Mouse (Mus musculus) adrenal gland, postnatal 14 days (tissue): Measurements from ENCODE around the gene Gm7168. TPM values are rescaled to one million over a fixed set of nuclear protein-coding genes. Genes with fewer than 3 reads are reported as not detected.
"Not testable (repeated sequence)": the region's sequence is repeated elsewhere in the genome, so short reads cannot be mapped to it uniquely, and the experiment has no call there.

Source experiments
- DNase-seq: peaks from one replicate; pipeline ENCODE4 v3.0.0; 2021; ENCODE audit warnings: mixed read lengths
- total RNA-seq: library from RNA; stranded (reverse); gene quantifications from 2 replicates; pipeline ENCODE4 v1.2.3, GENCODE M21; 2021

Gene Gm7168
- total RNA-seq, 1 experiment from 2014 or later: not detected

DNA sequence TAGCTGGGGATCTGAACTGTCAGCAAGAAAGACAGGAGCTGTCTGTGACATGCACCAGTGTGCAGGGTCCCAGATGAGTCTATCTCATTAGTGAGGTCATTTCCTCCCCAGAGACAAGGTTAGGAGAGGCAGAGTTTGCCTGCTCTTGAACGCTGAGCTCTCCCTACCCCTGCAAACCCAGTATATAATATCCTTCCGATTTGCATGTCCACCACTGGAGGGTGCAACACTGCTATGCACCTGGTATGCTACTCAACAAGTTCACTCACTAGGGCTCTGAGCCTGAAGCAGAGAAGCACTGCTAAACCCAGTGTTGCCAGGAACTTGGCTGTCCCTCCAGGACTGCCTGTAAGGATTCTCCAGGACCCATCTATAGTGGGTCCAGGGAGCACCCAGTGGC lies 45.3 kb downstream of the Gm7168 start:
- not testable (repeated sequence) for DNase-seq

Other genes with a start within 250 kb of the Gm7168 start
- 121 and 133 TPM in 2 replicates for gene Afdn, start 187.8 kb upstream of the Gm7168 start, total RNA-seq
- gene Tcte2, start 186.5 kb upstream of the Gm7168 start, total RNA-seq: 2.5 and 3.3 TPM in 2 replicates
- not detected in 2 replicates for gene Gm7356, start 55.3 kb downstream of the Gm7168 start, total RNA-seq
- gene Gm7358, start 111.2 kb downstream of the Gm7168 start, total RNA-seq: not detected in 2 replicates